Mouse (Mus musculus): ENCODE measurements around the gene Atp1a2.

DNA sequence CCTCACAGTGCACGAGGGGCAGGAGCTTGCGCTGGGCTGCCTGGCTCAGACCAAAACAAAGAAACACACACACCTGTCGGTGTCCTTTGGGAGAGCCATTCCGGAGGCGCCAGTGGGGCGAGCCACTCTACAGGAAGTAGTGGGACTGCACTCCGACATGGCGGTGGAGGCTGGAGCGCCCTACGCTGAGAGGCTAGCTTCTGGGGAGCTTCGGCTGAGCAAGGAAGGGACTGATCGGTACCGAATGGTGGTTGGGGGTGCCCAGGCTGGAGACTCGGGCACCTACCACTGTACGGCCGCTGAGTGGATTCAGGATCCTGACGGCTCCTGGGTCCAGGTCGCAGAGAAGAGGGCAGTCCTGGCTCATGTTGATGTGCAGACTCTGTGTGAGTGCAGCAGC lies 19.6 kb upstream of the Atp1a2 start:
- TF ChIP-seq CTCF (IDR thresholded peaks at IDR 0.05) (no peak), EP300 (IDR thresholded peaks at IDR 0.05) (no peak)
